Mouse (Mus musculus): Measurements from ENCODE around the gene Psg17. TPM values are rescaled to one million over a fixed set of nuclear protein-coding genes. Genes with fewer than 3 reads are reported as not detected.
"Not testable (repeated sequence)": the region's sequence is repeated elsewhere in the genome, so short reads cannot be mapped to it uniquely, and the experiment has no call there.

The Psg17 gene
- polyA plus RNA-seq, 1 experiment from 2014 or later: not detected

DNA sequence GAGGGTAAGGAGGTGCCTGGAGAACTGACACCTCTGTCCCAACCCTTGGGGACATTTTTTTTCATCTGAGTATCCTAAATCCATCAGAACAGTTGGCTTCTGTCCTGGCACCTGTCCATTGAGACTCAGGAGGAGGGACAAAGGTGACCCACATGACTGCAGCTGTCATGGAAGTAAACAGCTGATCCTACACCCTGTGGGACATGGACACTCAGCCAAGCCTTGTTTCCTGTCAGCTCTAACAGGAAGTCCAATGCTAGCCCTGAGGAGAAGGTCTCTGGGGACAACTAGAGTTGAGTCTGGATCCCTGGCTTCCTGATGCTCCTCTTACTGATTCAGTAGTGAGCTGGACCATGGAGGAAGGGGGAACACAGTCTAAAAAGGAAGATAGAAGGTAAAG, 30.7 kb downstream of the Psg17 start:
- not testable (repeated sequence) for H3K27me3 ChIP-seq (replicated peaks; ENCODE audit: control insufficient read depth, insufficient read depth, low read length); H3K4me1 ChIP-seq (replicated peaks; ENCODE audit: control insufficient read depth, insufficient read depth, low read length); H3K4me2 ChIP-seq (ENCODE audit: low read length); H3K27ac ChIP-seq (ENCODE audit: low read length); H3K36me3 ChIP-seq (ENCODE audit: control insufficient read depth, insufficient read depth); ATAC-seq; H3K9me3 ChIP-seq (ENCODE audit: control insufficient read depth, low read length); H3K9ac ChIP-seq (replicated peaks; ENCODE audit: low read depth, low read length); H3K4me3 ChIP-seq (replicated peaks; ENCODE audit: low read length)

DNA sequence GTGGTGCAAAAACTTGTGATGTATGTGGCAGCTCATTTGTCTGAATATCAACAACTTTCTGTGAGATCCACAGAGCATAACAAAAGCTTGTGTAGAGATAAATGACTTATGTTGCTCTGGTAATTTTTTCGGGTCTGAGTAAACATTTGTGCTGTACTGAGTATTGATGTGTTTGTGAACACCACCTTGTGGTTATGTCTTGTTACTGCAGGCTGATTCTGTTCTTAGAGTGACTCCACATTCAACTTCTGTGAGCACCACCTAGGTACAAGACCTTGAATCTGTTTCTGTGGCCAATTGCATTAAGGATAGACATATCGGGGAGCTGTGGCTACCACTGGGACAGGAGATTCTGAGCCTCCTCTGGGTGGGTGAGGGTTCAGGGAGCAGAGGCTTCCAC, 40.1 kb downstream of the Psg17 start:
- WGBS: 42% methylated on average over 2 of the region's 2 CpGs
- not testable (repeated sequence) for H3K4me3 ChIP-seq (replicated peaks; ENCODE audit: low read length); H3K4me1 ChIP-seq (replicated peaks; ENCODE audit: control insufficient read depth, insufficient read depth, low read length); H3K9ac ChIP-seq (replicated peaks; ENCODE audit: low read depth, low read length); H3K27ac ChIP-seq (ENCODE audit: low read length); H3K9me3 ChIP-seq (ENCODE audit: control insufficient read depth, low read length); H3K36me3 ChIP-seq (ENCODE audit: control insufficient read depth, insufficient read depth); H3K27me3 ChIP-seq (replicated peaks; ENCODE audit: control insufficient read depth, insufficient read depth, low read length); H3K4me2 ChIP-seq (ENCODE audit: low read length); ATAC-seq

DNA sequence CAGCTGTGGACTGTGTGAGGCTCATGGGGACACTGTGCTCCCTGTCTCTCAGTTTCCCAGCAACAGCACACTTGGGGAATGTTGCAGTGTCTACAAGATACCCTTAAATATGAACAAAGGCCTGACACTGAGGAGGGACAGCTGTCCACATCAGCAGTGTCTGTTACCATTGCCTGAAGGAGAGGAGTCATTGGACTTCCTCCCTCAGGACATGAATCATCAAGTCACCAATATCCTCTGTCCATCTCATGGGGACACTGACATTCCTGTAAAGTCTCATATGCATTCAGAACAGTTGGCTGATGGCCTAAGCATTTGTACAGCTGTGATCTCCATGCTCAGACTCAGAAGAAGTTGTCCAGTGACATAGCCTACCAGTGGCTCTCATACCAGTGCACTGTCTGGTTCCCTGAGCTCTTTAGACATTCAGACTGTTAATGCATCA, 42.0 kb downstream of the Psg17 start:
- no peak overlapping the region for H3K27ac ChIP-seq (ENCODE audit: low read length)
- H3K27me3 ChIP-seq (replicated peaks; ENCODE audit: control insufficient read depth, insufficient read depth, low read length): no peaks in the 10 kb centered on the region
- no peak overlapping the region for H3K9ac ChIP-seq (replicated peaks; ENCODE audit: low read depth, low read length)
- no peaks in the 10 kb centered on the region for H3K9me3 ChIP-seq (ENCODE audit: control insufficient read depth, low read length)
- H3K4me2 ChIP-seq (ENCODE audit: low read length): no peak overlapping the region
- no peaks in the 10 kb centered on the region for H3K4me1 ChIP-seq (replicated peaks; ENCODE audit: control insufficient read depth, insufficient read depth, low read length)
- no peaks in the 10 kb centered on the region for H3K36me3 ChIP-seq (ENCODE audit: control insufficient read depth, insufficient read depth)
- no peak for ATAC-seq
- H3K4me3 ChIP-seq (replicated peaks; ENCODE audit: low read length): no peak overlapping the region

Other genes with a start within 250 kb of the Psg17 start
- not detected in 2 replicates for gene Psg23, start 205.1 kb downstream of the Psg17 start, polyA plus RNA-seq (2015; fragmentation: Nextera tagmentation; extraction: Ambion mirVana)
- not detected in 2 replicates for gene Psg21, start 164.9 kb downstream of the Psg17 start, polyA plus RNA-seq (2015; fragmentation: Nextera tagmentation; extraction: Ambion mirVana)
- not detected in 2 replicates for gene Psg20, start 135.4 kb downstream of the Psg17 start, polyA plus RNA-seq (2015; fragmentation: Nextera tagmentation; extraction: Ambion mirVana)
- not detected in 2 replicates for gene Psg22, start 103.5 kb downstream of the Psg17 start, polyA plus RNA-seq (2015; fragmentation: Nextera tagmentation; extraction: Ambion mirVana)
- gene Psg19, start 23.1 kb downstream of the Psg17 start, polyA plus RNA-seq (2015; fragmentation: Nextera tagmentation; extraction: Ambion mirVana): not detected in 2 replicates
- gene Mill2, start 18.4 kb upstream of the Psg17 start, polyA plus RNA-seq (2015; fragmentation: Nextera tagmentation; extraction: Ambion mirVana): 0.30 and 0.46 TPM in 2 replicates
- 26.3 and 26.7 TPM in 2 replicates for gene Pglyrp1, start 49.7 kb upstream of the Psg17 start, polyA plus RNA-seq (2015; fragmentation: Nextera tagmentation; extraction: Ambion mirVana)
- gene Ccdc61, start 88.8 kb upstream of the Psg17 start, polyA plus RNA-seq (2015; fragmentation: Nextera tagmentation; extraction: Ambion mirVana): 23.9 and 24.0 TPM in 2 replicates
- 15.8 and 17.3 TPM in 2 replicates for gene Nova2, start 104.3 kb upstream of the Psg17 start, polyA plus RNA-seq (2015; fragmentation: Nextera tagmentation; extraction: Ambion mirVana)
- 0.46 and 0.91 TPM in 2 replicates for gene Nanos2, start 165.8 kb upstream of the Psg17 start, polyA plus RNA-seq (2015; fragmentation: Nextera tagmentation; extraction: Ambion mirVana)
- gene Mypop, start 169.6 kb upstream of the Psg17 start, polyA plus RNA-seq (2015; fragmentation: Nextera tagmentation; extraction: Ambion mirVana): 3.1 and 3.6 TPM in 2 replicates
- gene Irf2bp1, start 182.4 kb upstream of the Psg17 start, polyA plus RNA-seq (2015; fragmentation: Nextera tagmentation; extraction: Ambion mirVana): 28.0 and 30.4 TPM in 2 replicates
- gene Foxa3, start 201.9 kb upstream of the Psg17 start, polyA plus RNA-seq (2015; fragmentation: Nextera tagmentation; extraction: Ambion mirVana): not detected in 2 replicates
- gene Sympk, start 202.8 kb upstream of the Psg17 start, polyA plus RNA-seq (2015; fragmentation: Nextera tagmentation; extraction: Ambion mirVana): 34.4 and 34.7 TPM in 2 replicates
- gene Rsph6a, start 233.1 kb upstream of the Psg17 start, polyA plus RNA-seq (2015; fragmentation: Nextera tagmentation; extraction: Ambion mirVana): 0.09 TPM in 1 of 2 replicates, not detected in the other

All from forebrain, embryonic 16.5 days (tissue).